Mouse (Mus musculus) lung, postnatal 0 days (tissue): Measurements from ENCODE around the gene Hdc.

Experiments
- CTCF ChIP-seq: IDR thresholded peaks from 2 replicates; pipeline ENCODE4 v1.5.1; 2016; ENCODE audit warnings: antibody characterized with exemption, mild to moderate bottlenecking
- EP300 ChIP-seq: IDR thresholded peaks from 2 replicates; pipeline ENCODE4 v1.6.1; 2016; ENCODE audit warnings: antibody characterized with exemption, mild to moderate bottlenecking, control low read depth

DNA sequence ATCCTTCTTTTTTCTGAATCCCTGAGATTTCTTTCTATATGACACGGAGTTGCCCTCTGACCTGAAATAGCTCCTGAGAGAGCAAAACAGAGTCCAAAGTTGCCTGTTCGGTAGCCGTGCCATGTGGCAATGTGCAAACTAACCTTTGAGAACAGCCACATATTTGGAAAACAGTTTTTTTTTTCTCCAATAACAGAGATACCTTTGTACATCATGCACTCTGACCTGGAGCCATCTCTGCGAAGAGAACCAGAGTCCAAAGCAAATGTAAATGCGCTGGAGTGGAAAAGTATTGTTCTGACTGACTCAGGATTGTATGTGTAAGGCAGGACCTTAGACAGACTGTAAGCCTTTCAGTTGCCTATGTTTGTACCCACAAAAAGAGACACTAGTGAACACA lies 63.6 kb downstream of the Hdc start:
- no peak for TF ChIP-seq CTCF
- TF ChIP-seq EP300, result no peak
